ENCODE assay signal across 10 mouse cellular contexts in genomic region chr6:77980137-77981052, GRCm38 (mm10). TPM values are rescaled to one million over a fixed set of nuclear protein-coding genes. Genes with fewer than 3 reads are reported as not detected.
DNase-seq lines count a peak whose midpoint lies in the region; ATAC-seq lines count a peak whose summit lies in the region.
"Had no signal": no experiment of that assay in that cellular context is flagged by ENCODE, and none has a peak within 500 bp of the region (broad histone marks: within the 10 kb centered on the region; RNA-seq: fewer than 3 reads in every experiment).

No protein-coding gene starts in this region.

- no peak for ATAC-seq in heart, embryonic 12.5 days (ENCODE audit: insufficient number of reproducible peaks, low FRiP score)
- ATAC-seq in forebrain, embryonic 15.5 days (replicated peaks) = peak; percentile 7; the same call in 1 of the 2 replicates
- no peak for ATAC-seq in megakaryocyte-erythroid progenitor cell, adult 5-6 weeks (replicated peaks; ENCODE audit: low FRiP score, low TSS enrichment, poor library complexity, severe bottlenecking)
- ATAC-seq in megakaryocyte, adult 5-6 weeks (ENCODE audit: poor library complexity, severe bottlenecking) = no peak

- no peaks in the 10 kb centered on the region for H3K36me3 ChIP-seq in heart, embryonic 12.5 days
- no peaks in the 10 kb centered on the region for H3K36me3 ChIP-seq in forebrain, embryonic 15.5 days

- peak overlapping the region; percentile 53; the same call in 1 of the 2 replicates for H3K4me3 ChIP-seq in heart, embryonic 12.5 days
- peak overlapping the region; percentile 83 for H3K4me3 ChIP-seq in forebrain, embryonic 15.5 days

- DNase-seq in heart, adult 9 months (ENCODE audit: low spot score in 2 of 2) = no peak
- peak; percentile 31 for DNase-seq in Muller cell, postnatal 12 days (ENCODE audit: inconsistent ontology term)
- DNase-seq in mesoderm, embryonic 11.5 days (ENCODE audit: low read depth, low spot score) = peak; percentile 53
- DNase-seq in cerebellum, adult 9-11 months = no peak

- 0 out of 2 replicates have a peak, but pooled peaks cover 3% of the 10 kb centered on the region for H3K27me3 ChIP-seq in heart, embryonic 12.5 days (replicated peaks)
- H3K27me3 ChIP-seq in forebrain, embryonic 15.5 days = no peaks in the 10 kb centered on the region
- H3K27me3 ChIP-seq: CH12.LX had no signal

- no peak overlapping the region for H3K9ac ChIP-seq in heart, embryonic 12.5 days
- peak overlapping the region; percentile 68 for H3K9ac ChIP-seq in forebrain, embryonic 15.5 days (replicated peaks)

- peak overlapping the region; percentile 85 for H3K4me2 ChIP-seq in heart, embryonic 12.5 days
- peak overlapping the region; percentile 58 for H3K4me2 ChIP-seq in forebrain, embryonic 15.5 days (replicated peaks)

- no peaks in the 10 kb centered on the region for H3K4me1 ChIP-seq in heart, embryonic 12.5 days (replicated peaks)
- peaks cover 35% of the 10 kb centered on the region for H3K4me1 ChIP-seq in forebrain, embryonic 15.5 days

- WGBS in heart, embryonic 12.5 days = 15% methylated on average over 15 of the region's 15 CpGs
- WGBS in forebrain, embryonic 15.5 days = 6% methylated on average over 15 of the region's 15 CpGs

- no peak overlapping the region for H3K27ac ChIP-seq in heart, embryonic 12.5 days (ENCODE audit: poor library complexity, severe bottlenecking)
- H3K27ac ChIP-seq in forebrain, embryonic 15.5 days (replicated peaks) = peak overlapping the region; percentile 97

- no peaks in the 10 kb centered on the region for H3K9me3 ChIP-seq in heart, embryonic 12.5 days (replicated peaks)
- no peaks in the 10 kb centered on the region for H3K9me3 ChIP-seq in forebrain, embryonic 15.5 days

RNA-seq across cellular contexts. Expression of gene Ctnna2, which starts 0.9 kb away (rescaled TPM):
- 2.1 and 2.2 TPM in 2 replicates for polyA plus RNA-seq in heart, embryonic 12.5 days (2016; fragmentation: Nextera tagmentation; extraction: Ambion mirVana)
- 117 and 127 TPM in 2 replicates for polyA plus RNA-seq in forebrain, embryonic 15.5 days (2015; fragmentation: Nextera tagmentation; extraction: Ambion mirVana)
- total RNA-seq in megakaryocyte-erythroid progenitor cell, adult 5-6 weeks (2014; fragmentation: Nextera tagmentation) = not detected in 2 replicates
- total RNA-seq in megakaryocyte-erythroid progenitor cell, adult 5-6 weeks (2017) = not detected in 2 replicates
- total RNA-seq in megakaryocyte, adult 5-6 weeks (2015) = not detected in 2 replicates
- total RNA-seq in megakaryocyte, adult 5-6 weeks (2017) = not detected in 2 replicates
- total RNA-seq: CH12.LX; neutrophil, adult 5-6 weeks had no signal

Comparison
In these comparisons a context has a peak if more than half of its experiments do, and no peak if none do; other contexts are left out.
1. DNase-seq: peak in Muller cell, postnatal 12 days (single experiment) and mesoderm, embryonic 11.5 days (single experiment); none in heart, adult 9 months (0 of 2) and cerebellum, adult 9-11 months (single experiment).